Mouse (Mus musculus) embryonic facial prominence, embryonic 11.5 days (tissue): ENCODE measurements at regions not wholly inside any gene's neighbourhood (a gene's known extent, or its start where the extent isn't known, plus 50 kb on each side); places are given as distances from the start of the nearest gene placed in this dataset.

Experiments used
- ATAC-seq: fragments of 200-750 bp; cut with Nextera tagmentation; replicated peaks from 2 replicates; pipeline ENCODE4 v1.8.0; 2017; ENCODE audit warnings: low read depth; ENCODE audit not compliant: insufficient number of reproducible peaks, low FRiP score, low TSS enrichment
- DNase-seq: peaks from one replicate; pipeline ENCODE4 v3.0.0-alpha.2; 2015; ENCODE audit warnings: low spot score
- H3K27ac ChIP-seq: fragments of 300-500 bp; sonication (generic); replicated peaks from 2 replicates; pipeline ENCODE4 v1.5.1; 2014; ENCODE audit warnings: mild to moderate bottlenecking, low read depth, low read length, control low read depth
- H3K27me3 ChIP-seq: fragments of 300-500 bp; sonication (generic); 2 replicates; pipeline ENCODE4 v1.6.1; 2014; ENCODE audit warnings: mild to moderate bottlenecking, low read length, moderate library complexity, mixed read lengths; ENCODE audit not compliant: control insufficient read depth, insufficient read depth
- H3K36me3 ChIP-seq: fragments of 300-500 bp; sonication (generic); replicated peaks from 2 replicates; pipeline ENCODE4 v1.6.1; 2014; ENCODE audit warnings: low read depth, mild to moderate bottlenecking, low read length, moderate library complexity, mixed read lengths; ENCODE audit not compliant: control insufficient read depth, insufficient read depth
- H3K4me1 ChIP-seq: fragments of 300-500 bp; sonication (generic); 2 replicates; pipeline ENCODE4 v1.6.1; 2014; ENCODE audit warnings: low read length, mixed read lengths; ENCODE audit not compliant: control insufficient read depth, insufficient read depth
- H3K4me2 ChIP-seq: fragments of 300-500 bp; sonication (generic); 2 replicates; pipeline ENCODE4 v1.6.1; 2014; ENCODE audit warnings: low read depth, mild to moderate bottlenecking, control low read depth, low read length, moderate library complexity
- H3K4me3 ChIP-seq: fragments of 300-500 bp; sonication (generic); 2 replicates; pipeline ENCODE4 v1.5.1; 2014; ENCODE audit warnings: low read depth, low read length, control low read depth
- H3K9ac ChIP-seq: fragments of 300-500 bp; sonication (generic); replicated peaks from 2 replicates; pipeline ENCODE4 v1.6.1; 2014; ENCODE audit warnings: mild to moderate bottlenecking, control low read depth, low read length
- H3K9me3 ChIP-seq: fragments of 300-500 bp; sonication (generic); replicated peaks from 2 replicates; pipeline ENCODE4 v1.6.1; 2016; ENCODE audit warnings: mild to moderate bottlenecking, low read length, inconsistent platforms, mixed read lengths; ENCODE audit not compliant: control insufficient read depth
- WGBS: fragments of 180-500 bp; shearing (Covaris S2); extraction: QIAGEN DNeasy Blood & Tissue Kit; methylation state at CpG from one replicate; pipeline ENCODE4 v1.1.7; 2014; 5-methylcytosine and 5-hydroxymethylcytosine counted together

DNA sequence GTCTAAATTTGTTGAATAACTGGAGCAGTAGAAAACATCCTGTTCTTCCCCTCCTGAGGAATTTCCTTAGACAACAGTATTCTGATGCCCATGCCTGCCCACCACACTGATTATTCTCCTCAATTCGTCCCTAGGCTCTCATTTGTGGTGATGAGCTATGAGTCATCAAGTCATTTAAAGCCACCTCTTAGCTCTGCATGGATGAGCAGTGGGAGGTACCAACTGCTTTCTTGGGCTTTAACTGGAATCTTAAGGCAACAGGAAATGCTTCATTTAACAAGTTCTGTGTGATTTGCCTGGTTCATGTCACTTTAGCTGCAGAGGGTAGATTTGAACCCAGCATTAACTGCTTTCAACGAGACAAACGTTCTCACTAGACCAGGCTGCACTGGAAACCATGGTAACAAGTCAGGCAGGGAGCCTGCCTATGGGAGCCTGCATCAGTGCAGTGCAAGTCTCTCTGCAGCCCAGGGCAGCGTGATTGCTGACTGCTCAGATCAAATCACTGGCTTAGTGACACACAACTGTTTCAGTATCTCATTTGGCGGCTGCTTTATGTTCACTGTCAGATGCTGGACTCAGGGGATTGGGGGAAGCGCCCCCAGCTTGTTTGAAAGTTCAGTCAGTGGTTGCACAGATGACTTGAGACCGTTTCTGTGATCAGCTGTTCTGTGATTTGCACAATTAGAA is 273.5 kb upstream of the Tle4 start:
- no peaks in the 10 kb centered on the region for H3K9me3 ChIP-seq
- H3K4me2 ChIP-seq: no peak overlapping the region
- no peaks in the 10 kb centered on the region for H3K27me3 ChIP-seq
- no peak overlapping the region for H3K9ac ChIP-seq
- H3K4me1 ChIP-seq: no peaks in the 10 kb centered on the region
- 9% methylated on average over 7 of the region's 7 CpGs for WGBS
- DNase-seq: peak; percentile 64
- ATAC-seq: peak; percentile 90
- no peak overlapping the region for H3K27ac ChIP-seq
- no peaks in the 10 kb centered on the region for H3K36me3 ChIP-seq
- H3K4me3 ChIP-seq: no peak overlapping the region

DNA sequence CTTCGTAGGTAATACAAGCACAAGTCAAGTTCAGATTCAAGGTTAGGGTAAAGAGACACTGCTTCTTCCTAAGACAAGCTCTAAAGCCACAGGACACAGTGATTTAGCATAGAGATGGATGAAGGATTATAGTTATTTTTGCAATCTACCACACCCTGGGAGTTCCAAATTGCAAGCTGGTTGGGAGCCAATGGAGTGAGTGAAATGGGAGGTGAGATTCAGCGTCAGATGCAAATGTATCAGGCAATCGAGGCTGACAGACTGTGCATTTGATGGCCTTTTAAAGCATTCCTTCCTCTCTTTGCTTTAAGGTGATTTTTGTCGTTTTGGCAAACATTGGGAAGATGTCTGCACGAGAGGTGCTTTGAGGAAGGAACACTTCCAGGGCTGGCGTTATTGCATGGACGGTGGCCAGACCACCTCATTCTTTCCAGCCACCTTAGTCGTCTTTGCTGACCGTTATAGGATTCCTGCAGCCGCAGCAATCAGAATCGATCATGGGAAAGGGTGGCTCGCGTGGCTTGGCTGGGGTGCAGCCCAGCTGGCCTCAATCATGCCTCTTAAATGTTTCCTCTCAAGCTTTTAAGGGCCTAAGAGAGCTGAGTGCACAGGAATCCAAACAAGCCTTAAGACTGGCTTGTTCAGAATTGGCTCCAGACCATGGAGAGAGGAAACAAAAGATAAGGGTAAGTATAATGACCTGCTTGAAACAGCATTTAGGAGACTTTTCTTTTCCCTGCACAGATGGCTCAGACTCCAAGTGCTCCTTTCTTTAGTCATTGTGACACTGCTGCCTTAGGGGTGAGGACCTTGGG is 265.0 kb upstream of the Tle4 start:
- DNase-seq: peak; percentile 73
- Histone ChIP-seq H3K4me2 (no peak overlapping the region), H3K4me1 (no peaks in the 10 kb centered on the region), H3K27me3 (no peaks in the 10 kb centered on the region), H3K27ac (no peak overlapping the region), H3K36me3 (no peaks in the 10 kb centered on the region), H3K9ac (no peak overlapping the region), H3K9me3 (no peaks in the 10 kb centered on the region), H3K4me3 (no peak overlapping the region)
- WGBS: 30% methylated on average over 13 of the region's 13 CpGs
- ATAC-seq: peak; percentile 59; the same call in 1 of the 2 replicates

DNA sequence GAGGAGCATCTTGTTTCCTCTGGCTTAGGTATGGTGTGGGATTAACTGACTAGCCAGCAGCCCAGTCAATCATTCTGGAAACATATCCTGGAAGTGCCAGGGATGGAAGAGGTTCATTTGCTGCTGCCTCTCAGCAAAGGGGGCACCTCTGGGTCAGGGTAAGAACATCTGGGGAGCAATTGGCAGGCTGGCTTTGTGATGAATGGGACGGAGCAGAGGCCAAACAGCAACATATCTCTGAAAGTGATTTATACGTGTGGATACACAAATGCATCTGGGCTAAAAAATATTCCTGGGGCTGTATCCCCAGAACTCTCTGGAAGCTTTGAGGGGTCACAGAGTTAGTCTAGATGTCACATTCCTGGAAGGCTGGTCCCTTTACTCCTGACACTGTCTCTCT is 257.2 kb upstream of the Tle4 start:
- no peaks in the 10 kb centered on the region for H3K9me3 ChIP-seq
- ATAC-seq (no peak), DNase-seq (no peak)
- no peak overlapping the region for H3K4me2 ChIP-seq
- 48% methylated on average over 2 of the region's 2 CpGs for WGBS
- no peak overlapping the region for H3K9ac ChIP-seq
- H3K36me3 ChIP-seq: no peaks in the 10 kb centered on the region
- no peak overlapping the region for H3K4me3 ChIP-seq
- no peak overlapping the region for H3K27ac ChIP-seq
- H3K27me3 ChIP-seq: no peaks in the 10 kb centered on the region
- no peaks in the 10 kb centered on the region for H3K4me1 ChIP-seq

DNA sequence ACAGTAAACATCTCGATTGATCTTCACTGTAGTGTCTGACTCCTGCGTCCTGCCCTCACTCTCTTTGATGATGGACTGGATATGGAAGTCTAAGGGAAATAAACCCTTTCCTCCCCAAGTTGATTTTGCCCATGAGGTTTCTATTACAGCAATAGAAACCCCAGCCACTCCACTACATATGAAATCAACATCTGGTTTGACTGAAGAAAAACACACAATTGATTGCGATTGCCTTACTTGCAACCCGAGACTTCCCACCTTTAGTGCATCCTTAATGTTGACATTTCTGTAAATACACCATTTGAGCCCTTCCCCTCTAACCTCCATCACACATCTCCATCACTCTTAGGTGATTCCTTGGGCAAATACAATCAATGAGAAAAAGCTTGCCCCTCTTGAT is 255.6 kb upstream of the Tle4 start:
- Histone ChIP-seq H3K4me2 (no peak overlapping the region), H3K36me3 (no peaks in the 10 kb centered on the region), H3K27ac (no peak overlapping the region), H3K9me3 (no peaks in the 10 kb centered on the region), H3K27me3 (no peaks in the 10 kb centered on the region), H3K4me1 (no peaks in the 10 kb centered on the region), H3K4me3 (no peak overlapping the region), H3K9ac (no peak overlapping the region)
- DNase-seq: peak; percentile 74
- 29% methylated on average over 4 of the region's 4 CpGs for WGBS
- no peak for ATAC-seq

DNA sequence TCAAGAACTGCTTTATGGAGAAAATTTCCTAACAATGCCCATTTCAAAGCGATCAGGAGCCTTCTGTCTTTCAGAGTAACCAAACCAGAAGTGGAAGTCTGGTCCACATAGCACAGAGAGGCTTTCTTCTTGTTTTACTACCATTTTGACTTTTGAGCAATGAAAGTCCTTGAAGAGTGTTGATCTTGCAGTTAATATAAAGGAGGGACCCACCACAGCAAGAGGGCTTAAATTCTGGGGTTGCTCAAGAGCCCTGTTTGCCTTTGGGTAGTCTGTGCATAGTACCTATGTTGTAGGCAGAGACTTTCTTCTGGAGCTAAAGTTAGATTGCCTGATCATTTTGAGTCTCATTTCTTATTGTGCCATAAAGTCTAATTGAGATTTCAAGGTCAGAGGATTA is 251.7 kb upstream of the Tle4 start:
- DNase-seq: no peak
- H3K4me1 ChIP-seq: no peaks in the 10 kb centered on the region
- 78% methylated on average over 1 of the region's 1 CpGs for WGBS

DNA sequence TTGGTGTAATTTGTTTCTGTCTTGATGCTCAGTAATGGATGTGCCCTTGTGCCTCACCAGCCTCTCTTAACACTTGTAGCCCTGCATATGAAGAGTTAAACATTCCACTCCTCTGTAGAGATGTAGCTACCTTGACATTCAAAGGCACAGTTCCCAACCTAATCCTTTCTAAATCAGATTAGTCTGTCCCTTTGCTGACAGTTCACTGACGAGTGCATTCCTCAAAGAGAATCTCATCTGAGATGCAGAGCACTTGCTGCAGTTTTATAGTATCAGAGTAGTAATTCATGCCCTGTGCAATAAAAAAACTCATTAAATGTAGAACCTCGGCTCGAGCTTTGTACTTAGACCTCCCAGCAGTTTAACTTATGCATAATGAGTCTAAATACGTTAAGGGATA is 249.3 kb upstream of the Tle4 start:
- H3K4me1 ChIP-seq: no peaks in the 10 kb centered on the region
- no peak overlapping the region for H3K4me2 ChIP-seq
- DNase-seq: no peak
- no peaks in the 10 kb centered on the region for H3K27me3 ChIP-seq
- WGBS: 50% methylated on average over 4 of the region's 4 CpGs
- H3K27ac ChIP-seq: no peak overlapping the region
- no peak overlapping the region for H3K4me3 ChIP-seq
- H3K36me3 ChIP-seq: no peaks in the 10 kb centered on the region
- no peak overlapping the region for H3K9ac ChIP-seq
- ATAC-seq: no peak
- no peaks in the 10 kb centered on the region for H3K9me3 ChIP-seq

More for the DNA sequence above, 251.7 kb upstream of the Tle4 start:
- Histone ChIP-seq H3K4me2 (no peak overlapping the region), H3K27me3 (no peaks in the 10 kb centered on the region), H3K4me3 (no peak overlapping the region), H3K9me3 (no peaks in the 10 kb centered on the region), H3K9ac (no peak overlapping the region), H3K36me3 (no peaks in the 10 kb centered on the region), H3K27ac (no peak overlapping the region)
- ATAC-seq: no peak

DNA sequence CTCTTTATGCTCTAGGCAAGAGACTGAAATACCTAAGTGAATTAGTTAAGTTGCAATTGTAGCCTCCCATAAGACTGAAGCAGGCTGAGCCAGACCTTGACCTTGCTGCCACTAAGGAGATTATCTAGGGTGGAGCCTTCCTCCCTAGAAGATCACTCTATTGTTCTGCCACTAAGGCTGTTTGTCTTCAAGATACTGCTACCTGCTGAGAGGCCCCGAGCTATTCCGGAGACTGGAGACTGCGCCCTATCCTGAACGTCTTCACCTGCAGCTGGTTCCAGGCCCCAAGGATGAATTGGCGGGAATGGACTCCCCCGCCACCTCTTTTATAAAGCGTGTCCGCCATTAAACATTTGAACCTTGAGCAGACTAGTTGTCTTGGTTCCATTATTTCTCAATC is 237.8 kb upstream of the Tle4 start:
- 52% methylated on average over 8 of the region's 8 CpGs for WGBS
- Histone ChIP-seq H3K27ac (no peak overlapping the region), H3K9me3 (no peaks in the 10 kb centered on the region), H3K27me3 (no peaks in the 10 kb centered on the region), H3K36me3 (no peaks in the 10 kb centered on the region), H3K9ac (no peak overlapping the region), H3K4me3 (no peak overlapping the region), H3K4me1 (no peaks in the 10 kb centered on the region), H3K4me2 (no peak overlapping the region)
- DNase-seq (no peak), ATAC-seq (no peak)

DNA sequence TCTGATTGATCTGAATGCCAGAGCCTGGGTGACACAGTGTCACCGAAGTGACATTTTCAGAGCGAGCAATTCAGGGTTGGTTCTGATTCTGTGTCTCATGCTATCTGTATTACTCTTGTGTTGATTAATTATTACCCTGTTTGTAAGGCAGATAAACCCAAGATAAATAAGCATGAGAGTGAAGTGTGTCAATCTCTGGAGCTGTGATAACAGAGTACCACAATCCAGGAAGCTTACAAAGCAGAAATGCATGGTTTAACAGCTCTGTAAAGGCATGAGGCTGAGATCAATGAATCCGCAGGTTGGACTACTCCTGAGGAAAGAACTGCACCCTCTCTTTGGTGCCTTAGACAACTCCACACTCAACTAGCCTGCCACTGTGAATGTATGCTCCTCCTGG is 218.5 kb upstream of the Tle4 start:
- H3K36me3 ChIP-seq: no peaks in the 10 kb centered on the region
- no peak for ATAC-seq
- H3K9ac ChIP-seq: no peak overlapping the region
- H3K4me2 ChIP-seq: no peak overlapping the region
- H3K27me3 ChIP-seq: no peaks in the 10 kb centered on the region
- H3K27ac ChIP-seq: no peak overlapping the region
- 85% methylated on average over 3 of the region's 3 CpGs for WGBS
- no peak overlapping the region for H3K4me3 ChIP-seq
- H3K4me1 ChIP-seq: no peaks in the 10 kb centered on the region
- DNase-seq: no peak
- H3K9me3 ChIP-seq: no peaks in the 10 kb centered on the region
